Mouse (Mus musculus) adrenal gland, postnatal 36 days (tissue): ENCODE measurements around the gene Dgkh. TPM values are rescaled to one million over a fixed set of nuclear protein-coding genes. Genes with fewer than 3 reads are reported as not detected.
"Not testable (repeated sequence)": the region's sequence is repeated elsewhere in the genome, so short reads cannot be mapped to it uniquely, and the experiment has no call there.

Experiments
- DNase-seq, 2 experiments: peaks; one replicate each; pipeline ENCODE4 v3.0.0; 2021; ENCODE audit warnings: mixed read lengths in 1 of 2
- long read RNA-seq, 2 experiments: library from polyadenylated mRNA; stranded (forward); transcript quantifications; one replicate each; pipeline ENCODE4 v2.0.0; 2021; ENCODE audit warnings: borderline sequencing depth in 2 of 2
- total RNA-seq, 2 experiments: library from RNA; stranded (reverse); gene quantifications; 2 replicates each; pipeline ENCODE4 v1.2.3; 2021

Dgkh gene
- 10 to 100 TPM in 1 of 2 experiments, 1 to 10 TPM in 1; 7.4 to 14.4 TPM for total RNA-seq
- long read RNA-seq, experiment 1, partial matches to known transcripts = 2 of 2 reads
- long read RNA-seq, experiment 1, other reads (novel, unspliced or antisense) = 0 of 2 reads
- long read RNA-seq, experiment 2 = 0 reads

DNA sequence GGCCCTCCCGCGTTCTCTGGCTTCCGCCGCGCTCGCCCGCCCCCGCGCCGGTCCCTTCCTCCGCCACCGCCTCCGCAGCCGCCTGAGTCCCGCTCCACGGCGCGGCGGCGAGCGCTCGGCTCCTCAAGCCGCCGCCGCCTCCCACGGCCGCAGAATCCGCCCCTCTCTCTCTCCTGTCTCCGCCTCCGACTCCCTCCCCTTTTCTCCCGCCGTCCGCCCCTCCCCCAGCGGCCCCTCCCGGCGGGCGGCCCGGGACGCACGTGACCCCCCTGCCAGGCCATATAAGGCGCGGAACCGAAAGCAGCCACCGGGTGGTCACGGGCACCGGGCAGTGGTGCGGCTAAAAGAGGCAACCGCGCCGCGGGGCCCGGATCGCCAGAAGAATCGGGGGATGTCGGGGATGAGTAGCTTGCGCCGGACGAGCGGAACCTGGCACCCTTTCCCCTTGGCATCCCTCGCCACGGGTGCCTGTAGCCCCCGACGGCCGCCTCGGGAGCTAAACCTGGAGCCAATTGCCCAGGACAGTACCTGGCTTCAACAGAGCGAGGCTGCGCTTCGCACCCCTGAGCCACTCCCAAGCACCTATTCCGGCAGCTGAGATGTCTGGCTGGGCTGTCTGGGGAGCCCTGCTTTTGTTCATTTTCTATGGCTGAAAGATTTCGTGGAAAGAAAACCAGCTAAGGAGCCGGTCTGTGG is at the start of gene Dgkh:
TSS of gene Dgkh (minus strand) at position 160 of the 696 bp plus-strand sequence.
- DNase-seq = peak; percentile 95 to 97

DNA sequence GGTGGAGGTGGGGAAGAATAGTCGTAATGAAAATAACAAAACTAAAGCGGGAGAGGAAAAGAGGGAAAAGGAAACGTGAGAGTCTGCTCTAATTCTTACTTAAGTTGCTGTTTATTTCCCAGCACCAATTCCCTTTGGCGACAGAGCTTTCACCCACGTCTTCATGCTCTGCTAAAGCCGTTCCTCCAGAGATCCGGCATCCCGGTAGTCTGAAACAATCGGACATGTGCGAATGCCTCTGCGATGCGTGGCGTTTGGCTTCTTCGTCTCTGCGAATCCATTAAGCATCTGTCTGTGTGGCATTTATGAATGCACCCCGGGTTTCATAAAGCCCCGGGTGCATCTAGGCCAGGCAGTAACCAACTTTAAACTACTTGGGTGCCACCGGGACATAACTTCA is 44.6 kb upstream of the Dgkh start:
- no peak for DNase-seq

DNA sequence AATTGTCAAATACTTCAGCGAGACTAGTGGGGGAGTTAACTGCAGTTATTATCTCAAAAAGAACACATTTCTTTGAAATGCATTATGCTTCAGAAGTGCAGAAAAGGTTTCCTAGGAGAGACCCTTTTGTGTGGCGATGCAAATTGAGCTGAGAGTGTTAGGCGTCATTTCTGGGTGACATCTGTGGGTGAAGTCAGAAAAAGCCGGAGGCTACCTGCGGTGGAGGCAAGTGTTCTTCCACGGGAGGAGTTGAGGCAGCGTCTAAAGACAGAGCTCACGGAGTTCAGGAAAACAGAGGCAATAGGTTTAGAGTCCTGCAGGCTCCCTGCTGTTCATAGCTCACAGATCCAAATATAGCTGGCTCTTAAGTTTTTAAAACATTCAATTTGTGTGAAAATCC is 44.1 kb upstream of the Dgkh start:
- DNase-seq = no peak

DNA sequence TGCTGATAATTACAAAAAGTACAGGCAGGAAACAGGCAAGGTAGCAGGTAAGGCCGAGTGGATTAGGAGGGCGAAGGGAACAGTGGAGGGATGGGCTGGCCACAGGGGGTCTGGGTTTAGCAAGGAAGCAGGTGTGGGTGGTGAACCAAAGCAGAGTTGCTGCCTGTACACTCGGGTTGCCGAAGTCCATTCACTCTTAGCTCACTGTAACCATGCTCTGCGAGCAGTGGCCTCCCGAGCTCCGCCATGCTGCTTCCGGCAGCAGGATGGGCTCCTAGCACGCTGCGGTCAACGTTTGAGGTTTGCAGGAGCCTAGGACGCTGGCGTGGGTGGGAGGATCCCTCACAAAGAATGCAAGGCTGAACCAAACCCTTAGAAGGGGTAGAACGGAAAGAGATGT is 43.1 kb upstream of the Dgkh start:
- no peak for DNase-seq

DNA sequence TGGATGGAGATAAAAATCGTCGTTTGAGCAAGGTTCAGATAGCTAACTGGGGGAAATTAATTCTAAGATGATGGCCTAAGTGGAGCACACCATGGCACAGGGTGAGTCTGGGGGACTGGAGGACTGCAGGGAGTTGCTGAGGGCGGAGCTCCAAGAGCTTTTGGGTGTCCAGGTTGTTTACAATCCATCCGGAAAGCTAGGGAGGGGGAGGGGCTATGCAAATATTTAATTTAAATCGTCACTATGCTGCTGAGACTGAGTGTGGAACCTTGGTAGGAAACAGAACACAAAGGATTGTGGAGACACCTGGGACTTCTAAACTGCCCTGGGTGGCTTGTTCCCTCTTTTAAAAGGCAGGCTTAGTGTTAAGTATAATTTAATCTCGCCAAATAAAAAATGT is 42.6 kb upstream of the Dgkh start:
- DNase-seq = no peak

DNA sequence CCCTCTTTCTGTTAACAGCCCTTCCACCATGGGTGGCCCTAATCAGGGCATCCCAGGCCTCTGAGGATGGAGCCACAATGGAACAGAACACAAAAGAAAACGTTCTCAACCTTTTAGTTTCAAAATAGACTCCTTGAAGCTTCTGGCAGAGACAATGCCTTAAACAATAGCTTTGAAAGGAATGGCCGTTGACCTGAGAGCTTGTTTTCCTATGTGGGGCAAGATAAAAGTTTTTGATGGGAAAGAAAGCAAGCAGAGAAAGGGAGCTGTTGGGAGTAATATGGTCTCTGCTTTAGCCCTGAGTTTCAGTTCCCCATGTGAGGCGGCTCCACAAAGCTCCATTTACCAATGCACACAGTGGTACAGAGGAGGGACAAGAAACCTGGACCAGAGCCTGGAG is 37.9 kb upstream of the Dgkh start:
- DNase-seq = no peak

DNA sequence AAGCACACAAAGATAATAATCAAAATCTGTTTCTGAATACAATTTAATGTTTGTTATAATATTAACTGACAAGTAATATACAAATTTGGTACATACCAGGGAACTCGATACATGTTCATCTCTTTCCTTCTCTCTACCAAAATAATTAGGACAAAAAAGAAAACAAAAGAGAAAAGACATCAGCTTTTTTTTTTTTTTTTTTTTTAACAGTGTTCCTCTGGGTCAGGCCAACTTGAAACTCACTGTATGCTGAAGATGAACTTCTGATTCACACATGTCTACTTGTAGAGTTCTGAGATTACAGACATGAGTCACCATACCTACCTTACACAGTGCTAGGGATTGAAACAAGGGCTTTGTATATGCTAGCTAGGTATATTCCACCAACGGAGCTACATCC is 28.5 kb upstream of the Dgkh start:
- no peak for DNase-seq

DNA sequence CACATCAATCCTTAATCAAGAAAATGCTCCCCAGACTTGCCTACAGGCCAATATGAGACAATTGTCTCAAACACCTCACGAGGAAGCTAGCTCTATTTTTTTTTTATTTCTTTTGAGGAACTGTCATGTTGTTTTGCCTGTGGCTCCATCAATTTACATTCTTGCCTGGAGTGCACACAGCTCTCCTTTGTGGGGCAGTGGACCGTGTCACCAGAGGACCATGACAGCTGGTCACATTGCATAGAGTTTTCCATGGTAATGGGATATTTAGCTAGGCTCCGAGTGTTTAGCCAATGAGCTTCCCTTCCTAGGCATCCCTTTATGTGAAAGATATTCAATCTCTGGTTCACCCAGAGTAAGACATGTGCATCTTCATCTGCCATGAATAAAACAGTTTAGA is 26.9 kb upstream of the Dgkh start:
- no peak for DNase-seq

DNA sequence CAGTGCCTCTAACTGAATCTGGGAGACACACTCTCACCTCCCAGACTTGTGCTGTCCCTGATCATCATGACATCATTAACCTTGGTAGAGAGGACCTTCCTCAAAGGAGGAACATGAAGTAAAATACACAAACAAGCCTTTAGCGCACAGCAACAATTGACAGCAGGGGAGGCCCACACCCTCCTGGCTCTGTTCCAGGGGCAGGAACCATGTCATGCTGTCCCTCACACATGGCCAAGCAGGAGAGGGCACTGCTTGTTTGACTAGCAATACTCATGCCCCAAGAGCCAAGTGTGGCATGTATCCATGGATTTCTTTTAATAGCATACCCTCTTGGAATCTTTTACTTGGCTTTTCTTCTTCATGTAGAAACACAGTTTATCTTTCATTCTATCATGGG is 22.7 kb upstream of the Dgkh start:
- DNase-seq = peak in 1 of 2 experiments; percentile 12

DNA sequence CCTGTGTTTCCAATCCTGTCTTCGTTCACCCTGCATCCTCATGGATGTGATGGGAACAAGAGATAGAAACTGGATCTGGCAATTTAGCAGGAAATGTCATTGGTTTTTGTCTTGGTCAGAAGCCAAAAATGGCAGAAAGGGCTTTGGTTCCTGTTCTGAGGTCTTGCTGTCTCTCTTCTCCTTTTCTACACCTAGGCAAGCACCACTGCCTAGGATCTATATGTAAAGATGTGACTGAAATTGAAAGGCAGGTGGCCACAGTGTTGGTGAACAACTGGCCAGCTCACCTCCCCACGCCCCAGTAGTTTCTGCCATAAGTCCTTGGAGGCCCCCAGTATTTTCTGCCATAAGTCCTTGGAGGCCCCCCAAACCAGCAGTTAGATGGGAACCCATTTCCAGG is 16.1 kb upstream of the Dgkh start:
- DNase-seq = no peak

DNA sequence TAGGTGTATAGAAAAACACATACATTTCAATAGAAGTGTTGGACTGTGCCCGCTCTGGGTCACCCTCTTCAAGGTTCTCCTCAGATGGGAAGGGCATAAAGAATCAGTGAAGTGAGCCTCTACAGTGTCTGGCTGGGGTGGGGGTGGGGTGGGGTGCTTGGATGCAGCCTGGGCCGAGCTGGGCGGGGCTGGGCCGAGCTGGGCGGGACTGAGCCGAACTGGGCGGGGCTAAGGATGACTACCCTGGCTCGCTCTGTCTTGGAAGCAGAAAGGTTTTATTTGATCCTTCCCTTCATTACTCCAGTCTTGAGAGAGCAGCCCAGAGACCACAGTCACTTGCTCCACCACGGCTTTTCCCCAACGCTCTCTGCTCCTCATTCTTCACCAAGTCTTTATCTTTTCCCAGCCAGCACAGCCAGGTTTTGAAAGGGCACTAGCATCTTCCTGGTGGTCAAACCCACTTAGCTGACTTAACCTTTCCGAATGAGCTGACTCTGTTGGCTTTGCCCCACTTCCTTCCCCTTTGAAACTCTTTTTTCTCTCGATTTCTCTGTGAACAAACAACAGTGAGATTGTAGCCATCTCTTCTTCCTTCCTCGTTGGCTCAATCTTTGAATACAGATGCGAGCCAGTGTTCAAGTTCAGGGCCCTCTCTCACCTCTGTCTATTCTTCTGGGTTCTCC is 15.5 kb upstream of the Dgkh start:
- DNase-seq = no peak

DNA sequence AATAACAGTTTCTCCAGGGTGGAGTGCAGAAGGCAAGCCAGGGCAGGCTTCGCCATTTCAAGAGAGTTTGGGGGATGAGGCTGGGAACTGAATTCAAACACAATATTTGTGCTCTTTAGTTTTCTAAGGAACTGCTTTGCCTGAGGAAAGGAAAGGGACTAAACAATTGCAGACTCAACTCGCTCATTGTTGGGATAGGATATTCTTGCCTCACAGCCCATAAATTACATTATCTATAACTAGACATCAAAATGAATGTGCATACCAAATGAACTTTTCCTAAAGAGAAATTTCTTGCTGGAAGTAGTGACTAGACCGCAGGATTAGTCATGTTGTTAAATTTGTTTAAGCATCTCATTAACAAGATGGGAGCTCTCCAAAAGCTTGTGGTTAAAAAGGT is 14.9 kb upstream of the Dgkh start:
- no peak for DNase-seq

DNA sequence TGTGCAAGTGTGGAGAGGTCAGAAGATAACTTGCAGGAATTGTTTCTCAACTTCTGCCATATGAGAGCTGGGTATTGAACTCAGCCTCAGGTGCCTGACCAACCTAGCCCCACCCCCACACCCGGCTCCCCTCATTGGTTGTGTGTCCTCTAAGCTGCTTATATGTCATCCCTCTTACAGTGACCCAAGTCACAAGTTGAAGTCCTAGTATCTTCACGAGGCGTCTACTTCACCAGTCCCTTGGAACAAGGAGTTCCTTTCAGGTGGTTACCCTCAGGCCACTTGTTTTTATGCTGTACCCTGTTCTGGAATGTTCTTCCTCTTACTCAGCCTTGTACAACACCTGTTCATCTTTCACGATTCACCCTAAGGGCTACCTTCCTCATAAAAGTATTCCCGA is 2.0 kb upstream of the Dgkh start:
- no peak for DNase-seq

DNA sequence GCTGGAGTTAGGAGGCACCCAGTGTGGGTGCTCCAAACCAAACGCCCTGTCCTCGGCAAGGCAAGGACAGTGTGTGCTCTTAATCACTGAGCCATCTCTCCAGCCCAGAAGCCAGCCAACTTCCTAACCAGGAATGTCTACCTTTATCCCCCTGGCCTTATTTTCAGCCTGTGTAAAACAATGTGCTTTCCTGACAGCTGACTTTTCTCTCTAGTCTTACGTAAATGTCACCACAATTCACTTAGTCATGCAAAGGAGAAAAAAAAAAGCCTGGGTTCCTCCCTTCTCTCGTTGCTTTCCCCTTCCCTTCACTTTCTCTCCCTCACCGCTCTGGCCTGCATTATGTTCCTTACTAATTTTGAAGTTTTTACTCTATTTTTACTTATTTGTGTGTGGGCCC is 1.6 kb upstream of the Dgkh start:
- not testable (repeated sequence) for DNase-seq

DNA sequence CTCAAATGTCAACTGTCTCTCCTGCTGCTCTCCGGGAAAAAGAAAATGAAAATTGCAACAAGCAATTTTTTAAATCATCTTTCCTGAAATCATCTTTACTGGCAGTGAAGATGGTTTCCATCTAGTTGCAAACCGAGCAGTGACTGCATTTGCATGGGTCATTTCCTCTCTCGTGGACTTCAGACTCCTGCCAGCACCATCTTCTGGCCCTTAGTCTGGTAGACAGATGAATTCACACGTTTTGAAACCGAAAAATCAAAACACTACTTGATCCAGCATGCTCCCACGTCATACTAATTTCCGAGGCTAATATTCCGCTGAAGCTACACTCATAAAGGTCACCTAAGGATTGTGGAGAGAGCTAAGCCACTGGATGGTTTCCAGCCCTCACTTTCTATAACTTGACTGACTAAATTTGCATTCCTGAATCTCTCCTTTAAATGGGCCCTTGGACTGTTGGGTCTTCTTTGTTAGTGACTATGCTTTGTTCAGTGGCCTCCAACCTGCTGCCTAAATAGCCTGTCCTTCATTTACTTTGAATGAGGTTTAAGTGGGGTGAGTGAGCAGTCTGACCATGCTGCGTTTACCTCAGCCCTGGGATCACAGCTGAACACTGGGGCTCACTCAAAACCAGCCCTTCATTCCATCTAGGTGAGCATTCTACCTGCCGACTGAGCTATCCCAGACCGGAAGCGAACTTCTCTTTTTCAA is 945 bp upstream of the Dgkh start:
- no peak for DNase-seq

DNA sequence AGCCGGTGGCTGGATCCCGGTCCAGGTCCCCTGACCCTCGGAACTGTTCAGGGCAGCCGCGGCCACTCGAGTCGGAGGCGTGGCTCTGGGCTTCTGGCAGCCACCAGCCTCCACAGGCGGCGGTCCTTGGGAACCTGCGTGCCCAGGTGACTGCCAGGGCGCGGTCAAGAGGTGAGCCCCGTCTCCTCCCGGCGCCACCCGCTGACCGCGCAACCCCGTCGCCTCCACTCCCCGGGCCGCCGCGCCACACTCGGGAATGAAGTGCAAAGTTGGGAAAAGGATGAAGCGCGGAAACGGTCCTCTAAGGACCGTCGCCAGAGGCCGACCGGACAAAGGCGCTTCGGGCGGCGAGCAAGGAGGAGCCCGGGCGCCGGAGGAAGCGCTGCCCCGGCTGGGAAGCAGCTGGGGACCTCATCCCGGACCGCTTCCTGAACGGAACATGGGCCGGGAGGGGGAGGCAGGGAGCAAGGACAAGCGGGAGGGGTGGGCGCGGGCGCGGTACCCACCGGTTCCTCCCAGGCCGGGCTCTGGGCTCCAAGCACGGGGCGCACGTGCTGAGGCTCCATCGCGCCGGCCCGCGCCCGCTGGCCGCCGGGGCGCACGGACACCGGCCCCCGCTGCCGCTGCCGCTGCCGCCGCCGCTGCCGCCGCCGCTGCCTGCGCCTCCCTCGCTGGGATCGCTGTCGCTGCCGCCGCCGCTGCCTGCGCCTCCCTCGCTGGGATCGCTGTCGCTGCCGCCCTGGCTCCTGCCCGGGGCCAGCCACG is 542 bp downstream of the Dgkh start:
- DNase-seq = peak; percentile 65 to 71

DNA sequence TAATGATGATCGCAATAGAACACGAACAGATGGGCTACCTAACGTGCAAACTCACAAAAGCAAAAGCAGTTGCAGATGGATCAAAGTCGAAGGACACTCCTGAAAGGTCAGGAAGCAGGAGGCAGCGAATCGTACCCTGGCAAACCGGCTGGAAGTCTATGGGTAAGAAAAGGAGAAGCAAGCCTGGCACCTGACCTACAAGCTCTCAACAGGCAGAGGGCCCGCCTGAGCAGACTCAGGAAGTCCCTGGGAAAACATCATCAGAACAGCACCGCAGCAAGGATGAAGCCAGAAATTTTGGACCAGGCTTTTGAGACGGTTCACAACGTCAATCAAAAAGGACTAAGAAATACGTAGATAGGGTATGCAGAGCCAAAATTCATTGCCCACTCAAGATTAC is 1.3 kb downstream of the Dgkh start:
- DNase-seq = peak; percentile 42 to 59

DNA sequence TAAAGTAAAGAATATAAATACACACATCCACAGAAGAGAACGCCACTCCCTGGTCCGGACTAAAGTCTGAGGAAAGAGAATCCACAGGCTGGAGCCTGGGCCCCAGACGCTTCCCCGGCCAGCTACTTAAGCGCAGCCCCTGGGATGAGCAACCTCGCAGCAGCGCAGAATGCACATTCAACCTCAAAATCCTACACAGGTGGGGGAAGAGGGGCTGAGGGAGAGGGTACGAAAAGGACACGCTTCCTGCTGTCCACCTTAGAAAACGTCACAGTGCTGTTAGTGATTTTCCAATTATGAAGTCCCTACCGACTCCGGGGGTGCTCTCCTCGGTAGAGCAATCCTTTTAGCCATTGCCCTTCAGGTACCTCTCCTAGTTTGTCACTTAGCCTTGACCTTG is 6.6 kb downstream of the Dgkh start:
- DNase-seq = no peak

DNA sequence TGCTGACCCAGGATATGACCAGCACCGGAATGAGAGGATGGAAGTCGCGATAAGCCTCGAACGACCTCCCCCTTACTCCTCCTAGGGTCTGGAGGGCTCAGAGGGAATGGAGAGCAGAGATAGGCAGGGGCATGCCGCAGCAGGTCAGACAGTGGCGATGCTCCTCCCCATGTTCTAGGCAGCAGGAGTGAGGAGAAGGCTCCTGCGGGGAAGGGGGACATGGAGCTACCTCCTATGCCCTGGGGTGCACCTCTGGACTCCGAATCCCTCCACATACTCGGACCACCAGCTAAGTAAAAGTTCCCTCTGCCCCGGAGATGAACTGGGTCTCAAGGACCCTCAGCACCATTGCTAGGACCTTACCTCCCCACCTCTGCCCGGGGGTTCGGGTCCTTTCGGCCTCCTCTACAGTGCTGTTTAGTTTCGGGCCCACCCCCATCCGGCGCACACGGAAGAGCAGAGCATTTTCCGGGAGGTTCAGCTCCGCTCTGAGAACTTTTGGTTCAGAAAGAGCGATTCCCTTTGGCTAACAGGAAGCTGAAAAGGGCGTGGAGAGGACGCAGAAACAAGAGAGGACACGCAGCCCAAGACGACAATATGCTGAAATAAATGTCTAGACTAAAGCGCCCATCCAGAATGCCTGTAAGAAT is 7.1 kb downstream of the Dgkh start:
- peak; percentile 6 to 40 for DNase-seq

DNA sequence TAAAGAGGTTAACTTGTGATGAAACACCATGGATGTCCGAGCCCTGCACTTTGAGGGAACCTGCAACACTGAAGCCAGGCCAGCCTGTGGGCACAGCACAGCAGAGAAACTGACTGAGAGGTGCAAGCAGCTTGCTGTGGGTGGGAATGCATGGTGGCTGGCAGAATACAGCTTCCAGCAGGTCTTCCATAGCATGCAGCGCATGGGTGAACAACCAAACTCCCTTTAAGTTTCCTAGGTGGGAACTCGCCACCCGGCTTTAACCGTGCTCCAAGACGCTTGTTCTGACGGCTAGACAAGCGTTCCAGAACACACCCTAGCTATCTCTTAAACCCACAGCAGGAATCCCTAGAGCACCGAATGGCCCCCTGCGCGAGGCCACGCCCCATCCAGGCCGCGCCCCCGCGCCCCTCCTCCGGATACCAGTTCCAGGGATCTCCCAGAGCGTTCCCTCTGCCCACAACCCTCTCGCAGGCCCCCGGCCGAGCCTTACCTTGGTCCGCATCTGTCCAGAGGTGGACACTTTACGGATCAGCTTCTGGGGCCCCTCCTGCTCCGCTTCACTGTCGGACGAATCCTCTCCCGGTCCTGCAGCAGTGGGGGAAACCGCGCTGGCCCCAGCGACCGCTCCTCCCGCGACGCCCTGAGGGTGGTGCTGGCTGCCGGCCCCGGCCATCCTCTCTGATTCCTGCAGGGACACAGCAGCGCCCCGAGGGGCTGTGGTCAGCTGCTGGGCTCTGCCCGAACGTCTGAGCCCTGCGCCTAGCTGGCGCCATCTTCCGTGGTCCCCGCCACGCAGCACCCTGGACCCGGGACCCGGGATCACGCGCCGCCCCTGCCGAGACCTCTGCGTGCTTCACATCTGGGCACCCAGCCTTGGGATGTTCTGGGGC is 7.9 kb downstream of the Dgkh start:
- peak; percentile 78 to 88 for DNase-seq

DNA sequence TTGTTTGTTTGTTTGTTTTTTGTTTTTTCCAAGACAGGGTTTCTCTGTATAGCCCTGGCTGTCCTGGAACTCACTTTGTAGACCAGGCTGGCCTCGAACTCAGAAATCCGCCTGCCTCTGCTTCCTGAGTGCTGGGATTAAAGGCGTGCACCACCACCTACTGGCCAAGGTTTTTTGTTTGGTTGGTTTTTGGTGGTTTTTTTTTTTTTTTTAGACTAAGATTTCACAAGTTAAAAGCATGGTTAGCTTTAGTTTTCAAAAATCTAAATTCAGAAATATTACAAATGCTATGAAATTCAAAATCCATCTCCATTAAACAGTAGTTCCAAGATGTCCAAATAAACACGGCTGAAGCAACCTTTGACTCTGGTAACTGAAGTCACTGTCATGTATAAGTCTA is 8.9 kb downstream of the Dgkh start:
- not testable (repeated sequence) for DNase-seq
